Mouse (Mus musculus): ENCODE results near the gene Rho.

Rho gene

GRCm38 (mm10) chr6:115956418-115956921 lies 24.9 kb downstream of the Rho start:
- no peak for DNase-seq (ENCODE audit: extremely low spot score)

GRCm38 (mm10) chr6:115956922-115957601 lies 25.5 kb downstream of the Rho start:
- peak; percentile 12 for DNase-seq (ENCODE audit: extremely low spot score)

GRCm38 (mm10) chr6:115957681-115958080 lies 26.1 kb downstream of the Rho start:
- peak; percentile 31 for DNase-seq (ENCODE audit: extremely low spot score)

DNA sequence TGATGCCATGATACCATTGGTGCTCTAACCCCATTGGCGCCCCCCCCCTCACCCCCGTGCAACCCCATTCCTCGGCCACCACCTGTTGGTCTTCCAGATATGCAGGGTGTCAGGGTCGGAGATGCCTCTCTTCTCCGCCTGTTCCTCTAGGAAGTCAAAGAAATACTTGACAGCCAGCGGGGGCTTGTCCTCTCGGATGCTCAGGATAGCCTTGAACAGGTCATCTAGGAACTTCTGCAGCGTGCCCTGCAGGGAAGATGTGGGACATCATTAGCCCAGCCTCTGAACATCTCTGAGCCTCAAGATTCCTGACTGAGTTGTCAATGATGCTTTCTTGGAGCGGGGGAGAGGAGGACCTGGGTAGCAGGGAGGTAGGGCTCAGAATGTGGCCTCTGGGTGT lies 26.9 kb downstream of the Rho start:
- DNase-seq (ENCODE audit: extremely low spot score): no peak

DNA sequence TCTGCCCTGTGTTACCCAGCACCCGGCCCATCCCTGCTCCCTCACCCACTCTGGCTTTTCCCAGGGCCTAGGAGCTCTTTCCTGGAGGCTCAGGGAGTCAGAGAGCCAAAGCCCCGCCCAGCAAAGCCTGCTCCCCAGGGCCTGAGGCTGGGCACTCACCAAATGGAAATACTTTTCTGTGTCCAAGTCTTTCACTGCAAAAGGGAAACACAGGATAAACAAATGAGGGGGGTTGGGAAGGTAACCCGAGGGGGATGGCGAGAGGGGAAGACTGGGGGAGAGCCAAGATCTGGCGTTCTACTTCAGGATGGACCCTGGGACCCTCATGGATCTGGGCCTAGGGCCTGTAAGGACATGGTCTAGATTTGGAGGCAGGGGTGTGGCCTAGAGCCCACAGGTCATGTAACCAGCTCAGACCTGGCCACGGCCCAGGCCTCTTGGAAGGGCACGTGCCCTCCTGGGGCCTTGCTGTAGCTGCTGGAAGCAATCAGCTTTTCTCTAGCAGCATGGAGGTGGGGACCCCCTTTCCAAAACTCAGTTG lies 27.7 kb downstream of the Rho start:
- DNase-seq (ENCODE audit: extremely low spot score): no peak

DNA sequence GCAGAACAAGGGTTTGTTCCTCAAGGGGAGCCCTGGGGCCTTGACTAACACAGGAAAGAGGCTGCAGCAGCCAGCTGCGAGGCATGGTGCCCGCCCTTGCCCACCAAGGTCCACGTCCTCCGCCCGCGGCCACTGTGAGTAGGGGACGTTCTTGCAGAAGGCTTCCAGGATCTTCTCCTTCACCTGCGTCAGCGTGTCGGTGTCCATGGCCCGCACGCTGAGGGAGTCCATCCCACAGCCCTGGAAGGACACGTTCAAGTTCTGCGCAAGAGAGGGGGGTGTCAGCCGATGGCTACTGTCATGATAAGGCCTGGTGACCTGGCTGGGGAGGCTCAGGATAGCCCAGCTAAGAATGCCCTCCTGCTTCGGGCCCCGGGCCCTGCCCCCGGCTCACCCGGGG lies 28.8 kb downstream of the Rho start:
- no peak for DNase-seq (ENCODE audit: extremely low spot score)

DNA sequence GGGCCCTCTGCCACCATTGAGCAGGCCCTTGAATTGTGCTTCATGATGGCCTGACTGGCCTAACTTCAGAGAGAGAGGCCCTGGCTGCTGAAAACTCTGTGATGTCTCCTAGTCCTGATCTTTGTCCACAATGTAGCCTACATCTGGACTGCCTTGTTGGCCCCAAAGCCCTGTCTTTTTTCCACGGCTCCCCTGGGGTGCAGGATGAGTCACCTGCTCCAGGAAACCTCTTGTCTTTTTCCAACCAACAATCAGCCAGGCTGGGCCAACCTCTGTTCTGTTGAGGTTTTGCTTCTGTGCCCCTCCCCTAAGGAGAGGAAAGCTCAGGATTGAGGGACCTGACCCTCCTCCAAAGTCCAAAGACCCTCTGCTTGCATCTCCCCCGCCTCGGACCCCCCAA lies 30.2 kb downstream of the Rho start:
- no peak for DNase-seq (ENCODE audit: extremely low spot score)

DNA sequence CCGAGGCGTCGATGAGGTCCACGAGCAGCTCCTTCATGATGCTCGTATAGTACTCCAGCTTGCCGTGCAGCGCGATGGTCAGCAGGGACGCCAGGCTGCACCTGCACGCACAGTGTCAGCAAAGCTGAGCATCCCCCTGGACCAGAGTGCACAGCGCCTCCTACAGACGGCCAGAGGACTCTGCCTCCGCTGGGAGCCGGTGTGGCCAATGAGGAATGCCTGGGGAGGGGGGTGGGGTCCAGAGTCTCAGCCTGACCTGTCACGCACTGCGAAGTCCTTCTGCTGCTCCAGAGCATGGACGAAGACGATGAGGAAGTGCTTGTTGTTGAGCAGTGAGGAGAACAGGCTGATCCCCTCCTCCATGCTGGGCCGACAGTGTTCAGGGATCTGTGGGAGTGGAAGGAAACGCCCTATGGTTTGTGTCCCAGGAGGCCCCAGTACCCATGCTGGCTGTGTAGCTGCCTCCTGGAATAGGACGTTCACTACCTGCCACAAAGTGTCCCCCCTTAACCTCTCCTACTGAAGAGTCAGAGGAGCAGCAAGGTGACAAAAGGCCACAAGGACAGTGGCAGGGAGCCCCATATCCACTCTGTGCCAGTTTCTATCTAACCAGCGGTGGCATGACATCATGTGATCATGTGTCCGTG lies 31.0 kb downstream of the Rho start:
- peak; percentile 48 for DNase-seq (ENCODE audit: extremely low spot score)

DNA sequence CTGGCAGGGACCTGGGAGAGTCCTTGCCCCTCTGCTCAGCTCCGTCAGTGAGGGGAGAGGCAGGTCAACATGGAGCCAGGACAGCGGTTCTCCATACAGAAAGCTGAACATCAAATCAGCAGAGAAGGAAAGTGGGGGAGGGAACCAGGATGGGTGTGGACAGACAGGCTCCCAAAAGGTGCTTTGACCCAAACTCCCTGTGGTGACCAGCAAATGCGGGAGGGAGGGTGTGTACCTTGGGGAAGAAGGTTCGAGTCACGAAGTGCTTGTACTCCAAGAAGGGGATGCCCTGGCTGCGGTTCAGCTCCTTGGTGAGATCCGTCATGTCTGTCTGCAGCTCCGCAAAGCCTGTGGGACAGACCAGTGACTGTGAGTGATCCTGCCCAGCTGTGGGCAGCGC lies 32.1 kb downstream of the Rho start:
- no peak for DNase-seq (ENCODE audit: extremely low spot score)

DNA sequence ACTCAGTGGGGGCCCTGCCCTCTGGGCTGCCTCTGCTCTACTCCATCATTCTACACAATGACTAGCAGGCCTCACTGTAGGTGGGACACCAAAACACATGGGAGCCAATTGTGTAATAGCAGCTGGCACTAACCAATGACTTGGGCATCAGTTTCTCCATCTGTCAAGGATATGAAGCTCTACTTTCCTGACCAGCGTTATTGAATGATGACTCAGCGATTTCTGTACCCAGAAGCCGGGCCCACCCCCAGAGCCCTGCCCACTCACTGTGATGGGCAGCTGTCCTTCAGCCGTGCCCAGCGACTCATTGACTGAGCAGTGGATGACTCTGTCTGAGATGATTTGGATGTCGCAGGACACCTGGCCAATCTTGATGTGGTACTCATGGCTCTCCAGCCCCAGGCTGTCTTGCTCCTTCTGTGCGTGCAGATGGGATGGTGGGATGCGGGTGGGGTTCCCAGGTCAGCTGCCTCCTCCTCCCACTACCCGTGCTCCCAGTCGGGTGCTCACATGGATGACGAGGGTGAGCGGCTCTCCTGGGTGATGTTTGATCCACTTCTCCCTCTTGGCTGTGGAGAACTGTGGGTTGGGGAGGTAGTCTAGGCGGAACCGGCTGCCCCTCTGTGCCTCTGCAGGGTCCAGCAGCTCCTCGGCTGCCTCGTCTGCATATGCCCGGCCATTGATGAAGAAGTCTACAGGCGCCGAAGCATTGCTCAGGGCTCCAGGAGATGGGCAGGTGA lies 34.8 kb downstream of the Rho start:
- no peak for DNase-seq (ENCODE audit: extremely low spot score)

DNA sequence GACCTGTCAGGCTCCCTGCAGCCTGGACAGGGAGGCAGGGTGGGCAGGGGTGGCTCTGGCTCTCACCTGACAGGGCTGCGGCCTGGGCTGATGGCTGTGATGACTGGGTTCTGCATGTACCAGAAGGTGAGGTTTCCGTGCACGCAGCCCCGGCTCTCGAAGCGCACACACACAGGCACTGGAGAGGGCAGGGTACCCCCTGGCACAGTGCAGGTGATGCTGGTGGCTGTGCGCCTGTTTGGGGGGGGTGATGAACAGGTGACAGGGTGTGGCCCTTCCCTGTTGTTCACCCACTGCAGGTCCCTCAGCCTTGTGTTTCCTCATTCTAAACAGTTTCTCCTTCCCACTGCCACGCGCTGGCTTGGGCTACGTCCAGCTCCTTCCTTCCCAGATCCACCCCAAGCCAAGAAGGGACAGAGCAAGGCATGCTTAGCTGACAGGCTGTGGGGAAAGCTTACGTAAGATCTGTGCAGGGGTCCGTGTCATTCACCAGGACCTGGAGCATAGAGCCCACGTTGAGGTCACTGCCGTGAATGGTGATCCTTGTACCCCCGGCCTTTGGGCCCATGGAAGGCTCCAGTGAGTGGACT lies 35.8 kb downstream of the Rho start:
- no peak for DNase-seq (ENCODE audit: extremely low spot score)

GRCm38 (mm10) chr6:115968086-115968485 lies 36.5 kb downstream of the Rho start:
- no peak for DNase-seq (ENCODE audit: extremely low spot score)

- DNase-seq (ENCODE audit: extremely low spot score): no peak
Observed at GRCm38 (mm10) chr6:115968700-115969099, 37.2 kb downstream of the Rho start.

GRCm38 (mm10) chr6:115969103-115969502 lies 37.6 kb downstream of the Rho start:
- no peak for DNase-seq (ENCODE audit: extremely low spot score)

DNA sequence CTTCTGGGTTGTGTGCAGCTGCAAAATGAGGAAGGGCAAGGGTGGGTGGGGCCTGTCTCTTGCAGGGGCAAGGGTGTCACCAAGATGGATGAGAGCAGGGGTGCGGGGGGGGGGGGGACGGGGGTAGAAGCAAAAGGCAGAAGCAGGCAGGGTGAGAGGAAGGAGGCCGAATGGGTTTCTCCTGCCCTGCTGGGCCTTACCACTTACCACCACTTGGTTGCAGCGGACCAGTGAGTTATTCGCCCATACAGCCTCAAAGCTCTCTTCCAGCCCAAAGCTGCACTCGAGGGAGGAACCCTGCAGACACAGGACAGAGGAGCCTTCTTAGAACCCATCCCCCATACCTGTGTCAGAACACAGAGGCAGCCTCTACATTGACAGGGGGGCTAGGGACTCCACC lies 38.4 kb downstream of the Rho start:
- no peak for DNase-seq (ENCODE audit: extremely low spot score)

GRCm38 (mm10) chr6:115971273-115972060 lies 39.9 kb downstream of the Rho start:
- DNase-seq (ENCODE audit: extremely low spot score): no peak

- DNase-seq (ENCODE audit: extremely low spot score): no peak
Observed at GRCm38 (mm10) chr6:115972083-115972764, 40.7 kb downstream of the Rho start.

GRCm38 (mm10) chr6:115973139-115973875 lies 41.8 kb downstream of the Rho start:
- DNase-seq (ENCODE audit: extremely low spot score): no peak

DNA sequence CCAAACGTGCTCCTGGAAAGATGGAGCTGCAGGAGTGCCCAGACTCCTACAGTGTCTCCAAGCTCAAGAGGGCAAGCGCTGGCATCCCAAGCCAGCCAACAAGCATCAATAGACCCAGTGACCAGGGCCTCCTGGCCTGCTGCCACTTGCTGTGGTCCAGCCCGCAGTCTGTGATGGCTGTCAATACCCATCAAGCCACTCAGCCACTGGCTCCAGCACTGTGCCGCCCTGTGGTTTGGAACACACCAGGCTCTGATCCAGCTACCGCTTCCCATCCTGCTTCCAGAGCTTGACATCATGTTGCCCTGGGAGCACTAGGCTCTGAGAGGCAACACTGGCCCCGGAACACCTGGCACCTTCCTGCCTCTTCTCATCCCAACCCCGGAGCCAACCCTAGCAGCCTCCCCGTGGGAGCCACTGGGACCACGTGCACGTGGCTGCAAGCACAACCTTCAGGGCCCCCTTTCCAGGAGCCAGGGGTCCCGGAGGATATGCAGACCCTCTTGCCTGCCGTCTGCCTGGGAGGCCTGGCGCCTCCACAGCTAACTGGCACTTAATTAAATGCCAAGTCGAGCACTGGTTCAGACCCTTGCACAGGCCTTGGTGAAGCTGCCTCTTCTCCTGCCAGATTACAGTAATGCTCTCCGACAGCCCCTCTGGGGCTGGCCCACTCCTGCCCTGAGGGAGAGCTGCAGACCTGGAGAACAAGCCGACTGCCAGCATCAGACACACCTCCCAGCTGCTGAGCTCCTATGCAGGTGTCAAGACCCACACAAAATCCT lies 42.5 kb downstream of the Rho start:
- DNase-seq (ENCODE audit: extremely low spot score): no peak

Data from embryo, embryonic 9.5 days (tissue).